Mouse (Mus musculus): ENCODE measurements around the gene Capn11. TPM values are rescaled to one million over a fixed set of nuclear protein-coding genes. Genes with fewer than 3 reads are reported as not detected.

Gene Capn11
- polyA plus RNA-seq, 1 experiment from 2014 or later = not detected

DNA sequence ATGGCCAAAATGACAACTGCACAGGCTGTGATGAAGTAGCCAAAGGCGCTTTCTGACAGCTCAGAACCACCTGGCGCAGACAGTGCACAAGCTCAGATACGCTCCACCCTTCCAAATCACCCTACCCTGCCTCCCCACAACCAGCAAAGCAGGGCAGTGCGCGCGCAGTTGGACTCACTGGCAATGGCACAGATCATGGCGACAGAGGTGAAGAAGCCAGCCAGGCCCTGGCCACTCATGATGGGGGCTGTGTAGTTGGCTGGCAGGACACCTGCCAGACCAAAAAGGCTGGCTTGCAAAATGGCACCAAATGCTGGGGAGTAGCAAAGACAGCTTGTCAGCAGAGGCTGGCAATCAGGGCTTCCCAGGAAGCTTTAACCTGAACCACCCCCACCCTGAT, 69.9 kb downstream of the Capn11 start:
- Histone ChIP-seq H3K27ac (replicated peaks; ENCODE audit: low read depth, low read length) (no peak overlapping the region), H3K4me2 (ENCODE audit: low read depth, low read length) (no peak overlapping the region), H3K4me3 (ENCODE audit: low read depth, low read length) (no peak overlapping the region), H3K36me3 (ENCODE audit: control insufficient read depth, insufficient read depth, low read length) (peaks cover 12% of the 10 kb centered on the region), H3K9ac (ENCODE audit: low read depth, low read length) (no peak overlapping the region), H3K27me3 (replicated peaks; ENCODE audit: control insufficient read depth, insufficient read depth, low read length) (no peaks in the 10 kb centered on the region), H3K4me1 (ENCODE audit: control insufficient read depth, insufficient read depth, low read length) (peaks cover 21% of the 10 kb centered on the region), H3K9me3 (ENCODE audit: control insufficient read depth, low read length) (no peaks in the 10 kb centered on the region)
- no peak for ATAC-seq (ENCODE audit: low read depth)
- DNase-seq (ENCODE audit: low spot score) = no peak
- 94% methylated on average over 7 of the region's 7 CpGs for WGBS

- Histone ChIP-seq H3K4me3 (ENCODE audit: low read depth, low read length) (no peak overlapping the region), H3K4me1 (ENCODE audit: control insufficient read depth, insufficient read depth, low read length) (peaks cover 14% of the 10 kb centered on the region), H3K4me2 (ENCODE audit: low read depth, low read length) (no peak overlapping the region), H3K27ac (replicated peaks; ENCODE audit: low read depth, low read length) (no peak overlapping the region), H3K27me3 (replicated peaks; ENCODE audit: control insufficient read depth, insufficient read depth, low read length) (no peaks in the 10 kb centered on the region), H3K9ac (ENCODE audit: low read depth, low read length) (no peak overlapping the region), H3K36me3 (ENCODE audit: control insufficient read depth, insufficient read depth, low read length) (peaks cover 12% of the 10 kb centered on the region), H3K9me3 (ENCODE audit: control insufficient read depth, low read length) (no peaks in the 10 kb centered on the region)
- ATAC-seq (ENCODE audit: low read depth) (no peak), DNase-seq (ENCODE audit: low spot score) (no peak)
- 90% methylated on average over 6 of the region's 7 CpGs for WGBS
Observed at GRCm38 (mm10) chr17:45588370-45588769, 70.8 kb downstream of the Capn11 start.

- no peaks in the 10 kb centered on the region for H3K9me3 ChIP-seq (ENCODE audit: control insufficient read depth, low read length)
- no peak overlapping the region for H3K4me2 ChIP-seq (ENCODE audit: low read depth, low read length)
- no peak overlapping the region for H3K9ac ChIP-seq (ENCODE audit: low read depth, low read length)
- peaks cover 12% of the 10 kb centered on the region for H3K36me3 ChIP-seq (ENCODE audit: control insufficient read depth, insufficient read depth, low read length)
- H3K4me1 ChIP-seq (ENCODE audit: control insufficient read depth, insufficient read depth, low read length) = no peaks in the 10 kb centered on the region
- 96% methylated on average over 3 of the region's 3 CpGs for WGBS
- H3K27ac ChIP-seq (replicated peaks; ENCODE audit: low read depth, low read length) = no peak overlapping the region
- no peak overlapping the region for H3K4me3 ChIP-seq (ENCODE audit: low read depth, low read length)
- DNase-seq (ENCODE audit: low spot score) (no peak), ATAC-seq (ENCODE audit: low read depth) (no peak)
- no peaks in the 10 kb centered on the region for H3K27me3 ChIP-seq (replicated peaks; ENCODE audit: control insufficient read depth, insufficient read depth, low read length)
Observed at GRCm38 (mm10) chr17:45586449-45586837, 72.7 kb downstream of the Capn11 start.

DNA sequence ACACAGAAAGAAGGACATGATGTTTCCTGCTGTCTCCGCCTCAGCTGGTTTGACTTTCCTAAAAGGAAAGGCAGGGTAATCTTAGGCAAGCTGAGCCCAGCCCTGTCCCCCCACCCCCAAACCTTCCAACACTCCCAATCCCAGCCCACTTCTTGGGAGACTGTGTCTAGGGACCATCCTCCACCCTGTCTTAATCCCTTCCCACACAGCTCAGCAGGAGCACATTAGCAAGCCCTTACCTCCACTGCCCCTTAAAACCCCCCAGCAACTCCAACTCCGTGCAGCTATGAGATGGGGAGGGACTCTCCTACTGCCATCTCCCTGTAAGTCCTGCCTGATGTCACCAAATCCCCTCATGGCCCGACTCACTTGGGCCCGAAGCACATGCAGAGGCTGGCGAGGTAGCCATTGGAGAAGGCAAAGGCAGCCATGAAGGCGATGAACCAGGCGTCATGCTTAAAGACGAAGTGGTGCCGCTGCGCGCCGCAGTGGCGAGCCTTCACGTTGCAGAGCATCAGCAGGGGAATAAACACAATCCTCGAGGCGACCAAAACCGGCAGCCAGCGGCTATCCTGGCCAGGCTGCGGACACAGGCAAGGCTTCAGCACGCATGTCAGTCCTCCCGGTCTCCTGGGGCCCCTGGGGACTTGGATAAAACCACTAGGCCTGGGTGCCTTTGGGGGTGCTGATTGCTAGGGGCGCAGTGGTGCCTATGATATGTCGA, 73.2 kb downstream of the Capn11 start:
- no peak overlapping the region for H3K9ac ChIP-seq (ENCODE audit: low read depth, low read length)
- peak overlapping the region; percentile 4; the same call in 1 of the 2 replicates for H3K27ac ChIP-seq (replicated peaks; ENCODE audit: low read depth, low read length)
- H3K9me3 ChIP-seq (ENCODE audit: control insufficient read depth, low read length) = no peaks in the 10 kb centered on the region
- DNase-seq (ENCODE audit: low spot score) (no peak), ATAC-seq (ENCODE audit: low read depth) (no peak)
- 0 out of 2 replicates have a peak, but pooled peaks cover under 1% of the 10 kb centered on the region for H3K4me1 ChIP-seq (ENCODE audit: control insufficient read depth, insufficient read depth, low read length)
- H3K4me3 ChIP-seq (ENCODE audit: low read depth, low read length) = no peak overlapping the region
- H3K36me3 ChIP-seq (ENCODE audit: control insufficient read depth, insufficient read depth, low read length) = peaks cover 12% of the 10 kb centered on the region
- WGBS = 62% methylated on average over 22 of the region's 23 CpGs
- H3K27me3 ChIP-seq (replicated peaks; ENCODE audit: control insufficient read depth, insufficient read depth, low read length) = no peaks in the 10 kb centered on the region
- no peak overlapping the region for H3K4me2 ChIP-seq (ENCODE audit: low read depth, low read length)

GRCm38 (mm10) chr17:45584939-45585678, 74.0 kb downstream of the Capn11 start:
- ATAC-seq (ENCODE audit: low read depth) = peak; percentile 56
- Histone ChIP-seq H3K27me3 (replicated peaks; ENCODE audit: control insufficient read depth, insufficient read depth, low read length) (no peaks in the 10 kb centered on the region), H3K9ac (ENCODE audit: low read depth, low read length) (no peak overlapping the region)

DNA sequence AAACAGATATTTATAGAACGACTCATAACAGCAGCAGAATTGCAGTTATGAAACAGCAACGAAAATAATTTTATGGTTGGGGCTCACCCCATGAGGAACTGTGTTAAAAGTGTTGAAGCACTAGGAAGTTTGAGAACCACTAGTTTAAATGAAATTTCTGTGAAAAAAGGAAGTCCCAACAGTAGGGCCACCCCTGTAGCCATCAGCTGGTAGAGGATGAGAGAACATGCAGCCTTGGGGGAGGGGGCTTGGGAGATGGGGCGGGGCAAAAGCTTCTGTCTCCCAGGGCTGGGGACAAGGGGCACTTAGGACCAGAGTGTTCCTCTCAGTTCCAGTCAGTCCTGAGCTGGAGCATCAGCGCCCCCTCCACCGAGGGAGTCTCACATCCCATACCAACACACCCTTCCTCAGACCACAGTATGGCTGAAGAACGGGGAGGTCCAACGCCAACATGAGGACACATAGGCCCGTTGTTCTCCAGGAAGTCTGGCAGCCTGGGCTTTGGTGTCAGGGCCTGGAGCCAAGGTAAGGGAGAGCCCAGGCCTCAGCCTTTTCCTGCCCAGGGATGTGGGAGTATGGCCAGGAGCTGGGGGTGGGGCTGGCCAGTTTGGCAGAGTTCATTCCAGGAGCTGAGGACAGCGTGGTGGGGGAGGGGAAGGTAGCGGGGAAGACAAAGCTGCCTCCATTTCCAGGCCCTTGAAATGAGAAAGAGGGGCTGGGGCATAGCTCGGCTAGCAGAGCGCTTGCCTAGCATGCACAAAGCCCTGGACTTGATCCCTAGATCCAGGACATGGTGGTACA, 74.8 kb downstream of the Capn11 start:
- peak overlapping the region; percentile 69 for H3K27ac ChIP-seq (replicated peaks; ENCODE audit: low read depth, low read length)
- DNase-seq (ENCODE audit: low spot score) (peak; percentile 71), ATAC-seq (ENCODE audit: low read depth) (peak; percentile 48; the same call in 1 of the 2 replicates)
- no peaks in the 10 kb centered on the region for H3K9me3 ChIP-seq (ENCODE audit: control insufficient read depth, low read length)
- 0 out of 2 replicates have a peak overlapping the region, but pooled peaks have one; percentile 26 for H3K9ac ChIP-seq (ENCODE audit: low read depth, low read length)
- H3K4me2 ChIP-seq (ENCODE audit: low read depth, low read length) = peak overlapping the region; percentile 11; the same call in 1 of the 2 replicates
- 32% methylated on average over 12 of the region's 12 CpGs for WGBS
- H3K4me3 ChIP-seq (ENCODE audit: low read depth, low read length) = no peak overlapping the region
- 0 out of 2 replicates have a peak, but pooled peaks cover 2% of the 10 kb centered on the region for H3K4me1 ChIP-seq (ENCODE audit: control insufficient read depth, insufficient read depth, low read length)
- H3K36me3 ChIP-seq (ENCODE audit: control insufficient read depth, insufficient read depth, low read length) = peaks cover 12% of the 10 kb centered on the region
- H3K27me3 ChIP-seq (replicated peaks; ENCODE audit: control insufficient read depth, insufficient read depth, low read length) = no peaks in the 10 kb centered on the region

More at GRCm38 (mm10) chr17:45584939-45585678, 74.0 kb downstream of the Capn11 start:
- WGBS = 21% methylated on average over 14 of the region's 14 CpGs
- H3K4me2 ChIP-seq (ENCODE audit: low read depth, low read length) = peak overlapping the region; percentile 11; the same call in 1 of the 2 replicates
- 0 out of 2 replicates have a peak, but pooled peaks cover 2% of the 10 kb centered on the region for H3K4me1 ChIP-seq (ENCODE audit: control insufficient read depth, insufficient read depth, low read length)
- no peaks in the 10 kb centered on the region for H3K9me3 ChIP-seq (ENCODE audit: control insufficient read depth, low read length)
- H3K27ac ChIP-seq (replicated peaks; ENCODE audit: low read depth, low read length) = peak overlapping the region; percentile 69
- H3K4me3 ChIP-seq (ENCODE audit: low read depth, low read length) = no peak overlapping the region
- peak; percentile 66 for DNase-seq (ENCODE audit: low spot score)
- H3K36me3 ChIP-seq (ENCODE audit: control insufficient read depth, insufficient read depth, low read length) = peaks cover 12% of the 10 kb centered on the region

GRCm38 (mm10) chr17:45582715-45583355, 76.3 kb downstream of the Capn11 start:
- Histone ChIP-seq H3K27me3 (replicated peaks; ENCODE audit: control insufficient read depth, insufficient read depth, low read length) (no peaks in the 10 kb centered on the region), H3K27ac (replicated peaks; ENCODE audit: low read depth, low read length) (no peak overlapping the region), H3K36me3 (ENCODE audit: control insufficient read depth, insufficient read depth, low read length) (peaks cover 12% of the 10 kb centered on the region), H3K4me3 (ENCODE audit: low read depth, low read length) (no peak overlapping the region), H3K9ac (ENCODE audit: low read depth, low read length) (no peak overlapping the region), H3K4me2 (ENCODE audit: low read depth, low read length) (no peak overlapping the region), H3K9me3 (ENCODE audit: control insufficient read depth, low read length) (no peaks in the 10 kb centered on the region), H3K4me1 (ENCODE audit: control insufficient read depth, insufficient read depth, low read length) (0 out of 2 replicates have a peak, but pooled peaks cover 2% of the 10 kb centered on the region)
- DNase-seq (ENCODE audit: low spot score) (no peak), ATAC-seq (ENCODE audit: low read depth) (no peak)
- 70% methylated on average over 6 of the region's 6 CpGs for WGBS

DNA sequence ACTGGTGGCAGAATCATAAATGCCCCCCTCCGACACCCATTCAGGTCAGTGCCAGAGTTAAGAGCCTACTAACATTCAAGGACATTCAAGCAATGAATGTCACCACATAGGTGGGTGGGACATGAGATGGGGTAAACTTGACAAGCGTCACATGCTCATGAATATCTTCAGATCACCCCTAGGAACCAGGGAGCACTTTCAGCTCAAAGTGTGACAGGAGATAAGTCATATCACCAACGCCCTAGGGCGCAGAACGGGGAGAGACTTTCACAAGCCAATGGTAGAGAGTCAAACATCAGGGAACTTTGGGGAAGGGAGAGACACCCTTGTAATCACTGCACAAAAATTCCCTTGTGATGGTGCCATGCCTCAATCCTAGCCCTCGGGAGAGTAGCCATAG, 76.9 kb downstream of the Capn11 start:
- Histone ChIP-seq H3K4me3 (ENCODE audit: low read depth, low read length) (no peak overlapping the region), H3K9ac (ENCODE audit: low read depth, low read length) (no peak overlapping the region), H3K9me3 (ENCODE audit: control insufficient read depth, low read length) (no peaks in the 10 kb centered on the region), H3K27me3 (replicated peaks; ENCODE audit: control insufficient read depth, insufficient read depth, low read length) (no peaks in the 10 kb centered on the region), H3K4me1 (ENCODE audit: control insufficient read depth, insufficient read depth, low read length) (0 out of 2 replicates have a peak, but pooled peaks cover 2% of the 10 kb centered on the region), H3K27ac (replicated peaks; ENCODE audit: low read depth, low read length) (no peak overlapping the region), H3K4me2 (ENCODE audit: low read depth, low read length) (no peak overlapping the region), H3K36me3 (ENCODE audit: control insufficient read depth, insufficient read depth, low read length) (peaks cover 10% of the 10 kb centered on the region)
- 92% methylated on average over 6 of the region's 6 CpGs for WGBS
- DNase-seq (ENCODE audit: low spot score) (no peak), ATAC-seq (ENCODE audit: low read depth) (no peak)

All from embryonic facial prominence, embryonic 14.5 days (tissue).